Mouse (Mus musculus) limb, embryonic 12.5 days (tissue): ENCODE results near the gene Gm11099. TPM values are rescaled to one million over a fixed set of nuclear protein-coding genes. Genes with fewer than 3 reads are reported as not detected.

Source experiments
- ATAC-seq: fragments of 200-750 bp; cut with Nextera tagmentation; 2 replicates; pipeline ENCODE4 v1.8.0; 2017; ENCODE audit warnings: low read depth, moderate TSS enrichment; ENCODE audit not compliant: insufficient number of reproducible peaks, insufficient read depth, low FRiP score, low TSS enrichment
- H3K27ac ChIP-seq: fragments of 300-500 bp; sonication (generic); 2 replicates; pipeline ENCODE4 v1.5.1; 2016; ENCODE audit warnings: mild to moderate bottlenecking, moderate library complexity
- H3K27me3 ChIP-seq: fragments of 300-500 bp; sonication (generic); 2 replicates; pipeline ENCODE4 v1.6.1; 2016; ENCODE audit warnings: mild to moderate bottlenecking, moderate library complexity
- H3K36me3 ChIP-seq: fragments of 300-500 bp; sonication (generic); 2 replicates; pipeline ENCODE4 v1.6.1; 2016; ENCODE audit warnings: mild to moderate bottlenecking, moderate library complexity
- H3K4me1 ChIP-seq: fragments of 300-500 bp; sonication (generic); replicated peaks from 2 replicates; pipeline ENCODE4 v1.6.1; 2016
- H3K4me2 ChIP-seq: fragments of 300-500 bp; sonication (generic); 2 replicates; pipeline ENCODE4 v1.6.1; 2016; ENCODE audit warnings: mild to moderate bottlenecking, moderate library complexity
- H3K4me3 ChIP-seq: fragments of 300-500 bp; sonication (generic); replicated peaks from 2 replicates; pipeline ENCODE4 v1.5.1; 2016; ENCODE audit warnings: mild to moderate bottlenecking
- H3K9ac ChIP-seq: fragments of 300-500 bp; sonication (generic); replicated peaks from 2 replicates; pipeline ENCODE4 v1.6.1; 2016; ENCODE audit warnings: mild to moderate bottlenecking, moderate library complexity
- H3K9me3 ChIP-seq: fragments of 300-500 bp; sonication (generic); 2 replicates; pipeline ENCODE4 v1.6.1; 2016; ENCODE audit warnings: mild to moderate bottlenecking, moderate library complexity
- WGBS: fragments of 180-500 bp; shearing (Covaris S2); methylation state at CpG from one replicate; pipeline ENCODE4 v1.1.7; 2016; 5-methylcytosine and 5-hydroxymethylcytosine counted together
- polyA plus RNA-seq: library from polyadenylated mRNA; unstranded; fragments of >200 nt; fragmentation: Nextera tagmentation; extraction: Ambion mirVana; gene quantifications from 2 replicates; pipeline ENCODE4 v1.2.1, GENCODE M21; 2016

The Gm11099 gene
- polyA plus RNA-seq, 1 experiment from 2014 or later, result not detected

DNA sequence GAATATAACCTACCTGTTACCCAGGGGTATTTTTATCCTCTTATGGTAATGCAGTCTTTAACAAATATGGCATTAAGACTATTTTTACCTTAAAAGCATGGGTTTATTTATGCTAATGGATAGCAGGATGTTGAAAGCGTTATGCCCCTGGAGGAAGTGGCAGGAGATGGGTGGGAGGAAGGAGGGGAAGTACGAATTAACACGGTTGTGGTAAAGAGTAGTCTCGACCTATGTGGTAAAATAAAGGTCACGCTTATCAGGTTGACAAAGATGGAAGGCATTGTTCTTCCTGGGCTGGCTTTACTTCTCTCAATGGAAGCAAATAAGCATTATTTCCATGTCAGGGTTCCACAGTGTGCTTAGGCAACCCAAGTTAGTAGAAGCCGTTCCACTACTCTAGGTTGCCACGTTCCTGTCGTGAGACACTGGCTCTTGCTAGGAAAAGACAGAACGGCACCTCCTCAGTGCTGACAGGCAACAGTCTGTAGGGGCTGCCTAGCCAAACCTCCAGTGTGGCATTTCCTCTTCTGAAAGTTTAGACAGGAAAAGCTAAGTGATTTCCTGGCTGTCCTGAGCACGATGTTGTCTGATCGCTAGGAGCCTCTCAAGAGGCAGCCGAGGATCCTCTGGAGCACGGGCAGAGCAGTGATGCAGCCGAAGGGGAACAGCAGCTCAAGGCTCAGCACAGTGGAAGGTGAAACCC, 47.7 kb downstream of the Gm11099 start:
- no peak overlapping the region for H3K4me3 ChIP-seq
- no peak overlapping the region for H3K9ac ChIP-seq
- 59% methylated on average over 14 of the region's 14 CpGs for WGBS

DNA sequence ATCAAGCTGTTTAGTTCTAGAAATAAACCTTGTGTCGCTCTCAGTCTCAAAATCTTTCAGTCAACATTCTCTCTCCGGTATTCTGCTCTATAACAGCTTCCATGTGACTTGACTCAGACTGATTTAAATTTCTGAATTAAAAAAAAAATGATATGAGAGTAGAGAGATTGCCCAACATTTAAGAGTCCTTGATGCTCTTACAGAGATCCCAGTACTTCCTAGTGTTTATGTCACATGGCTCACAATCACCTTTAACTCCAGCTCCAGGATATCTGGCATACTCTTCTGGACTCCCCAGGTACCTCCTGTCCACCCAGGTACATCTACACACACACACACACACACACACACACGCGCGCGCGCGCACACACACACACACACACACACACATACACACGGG, 53.1 kb downstream of the Gm11099 start:
- Histone ChIP-seq H3K4me2 (no peak overlapping the region), H3K9ac (no peak overlapping the region), H3K36me3 (no peaks in the 10 kb centered on the region), H3K4me3 (no peak overlapping the region), H3K27me3 (no peaks in the 10 kb centered on the region), H3K27ac (no peak overlapping the region), H3K4me1 (no peaks in the 10 kb centered on the region), H3K9me3 (no peaks in the 10 kb centered on the region)
- ATAC-seq, result no peak
- 91% methylated on average over 9 of the region's 9 CpGs for WGBS

More for the DNA sequence above, 47.7 kb downstream of the Gm11099 start:
- Histone ChIP-seq H3K27me3 (no peaks in the 10 kb centered on the region), H3K27ac (no peak overlapping the region), H3K4me1 (no peaks in the 10 kb centered on the region; the same call in 1 of the 2 replicates), H3K4me2 (no peak overlapping the region), H3K9me3 (no peaks in the 10 kb centered on the region), H3K36me3 (no peaks in the 10 kb centered on the region)
- no peak for ATAC-seq

DNA sequence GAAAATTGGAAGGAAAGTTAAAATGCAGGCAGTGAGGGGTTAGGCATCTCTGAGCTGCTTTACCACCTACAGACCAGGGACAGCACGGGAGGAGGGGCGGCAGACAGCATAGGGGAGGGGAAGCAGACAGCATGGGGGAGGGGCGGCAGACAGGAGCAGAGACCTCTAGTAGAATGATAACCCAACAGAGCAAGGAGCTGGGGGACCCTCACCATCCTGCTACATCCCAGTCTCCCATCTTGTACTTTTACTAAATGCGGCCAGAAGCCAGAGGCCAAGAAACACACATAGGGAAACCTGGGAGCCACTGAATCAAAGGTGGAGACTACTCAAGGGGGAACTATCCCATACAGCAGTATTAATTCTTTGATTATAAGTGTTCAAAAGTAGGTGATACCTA, 59.1 kb downstream of the Gm11099 start:
- no peaks in the 10 kb centered on the region for H3K4me1 ChIP-seq
- no peak overlapping the region for H3K4me2 ChIP-seq
- no peaks in the 10 kb centered on the region for H3K36me3 ChIP-seq
- H3K9ac ChIP-seq, result no peak overlapping the region
- ATAC-seq, result no peak
- H3K27me3 ChIP-seq, result no peaks in the 10 kb centered on the region
- no peak overlapping the region for H3K4me3 ChIP-seq
- no peaks in the 10 kb centered on the region for H3K9me3 ChIP-seq
- H3K27ac ChIP-seq, result no peak overlapping the region
- 45% methylated on average over 4 of the region's 4 CpGs for WGBS

DNA sequence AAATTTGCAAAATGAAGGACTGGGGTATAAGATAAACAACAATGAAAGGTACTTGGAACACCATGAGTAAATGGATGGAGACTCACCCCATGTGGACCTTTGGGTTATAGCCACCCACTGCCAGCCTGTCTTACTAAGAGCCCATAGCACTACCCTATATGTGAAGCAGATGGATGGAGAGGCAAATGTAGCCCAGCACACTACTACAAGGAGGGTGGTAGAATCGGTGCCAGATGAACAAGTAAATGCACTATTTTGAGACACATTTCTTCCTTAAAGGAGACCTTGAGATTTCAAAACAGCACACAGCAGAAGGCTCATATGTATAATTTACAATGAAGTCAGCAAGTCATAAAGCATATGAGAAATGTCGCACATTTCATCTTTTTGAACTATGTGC, 66.3 kb downstream of the Gm11099 start:
- H3K9ac ChIP-seq, result no peak overlapping the region
- H3K36me3 ChIP-seq, result no peaks in the 10 kb centered on the region
- ATAC-seq, result no peak
- H3K4me3 ChIP-seq, result no peak overlapping the region
- H3K9me3 ChIP-seq, result no peaks in the 10 kb centered on the region
- no peaks in the 10 kb centered on the region for H3K27me3 ChIP-seq
- no peak overlapping the region for H3K4me2 ChIP-seq
- WGBS, result 85% methylated on average over 2 of the region's 2 CpGs
- no peak overlapping the region for H3K27ac ChIP-seq
- H3K4me1 ChIP-seq, result 0 out of 2 replicates have a peak, but pooled peaks cover 2% of the 10 kb centered on the region

DNA sequence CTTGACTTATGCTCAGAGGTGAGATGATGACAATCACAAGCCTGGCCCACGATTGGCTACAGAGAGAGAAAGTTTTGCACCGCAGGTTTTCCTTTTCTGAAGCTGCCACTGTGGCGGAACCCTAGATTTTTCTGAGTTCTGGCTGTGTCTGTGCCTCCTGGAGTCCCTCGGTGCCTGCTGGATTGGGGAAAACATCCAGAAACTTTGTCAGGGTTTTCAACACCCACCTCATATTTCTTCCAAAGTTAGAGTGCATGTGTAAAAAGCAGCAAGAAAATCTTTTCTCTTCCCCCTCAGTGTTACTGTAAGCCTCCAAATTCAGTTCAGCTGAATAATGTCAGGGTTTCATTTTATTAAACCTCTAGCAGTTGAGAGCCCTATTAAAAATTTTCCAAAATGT, 82.1 kb downstream of the Gm11099 start:
- Histone ChIP-seq H3K4me3 (no peak overlapping the region), H3K4me1 (no peaks in the 10 kb centered on the region), H3K4me2 (no peak overlapping the region), H3K36me3 (no peaks in the 10 kb centered on the region), H3K9me3 (no peaks in the 10 kb centered on the region), H3K27me3 (no peaks in the 10 kb centered on the region), H3K27ac (no peak overlapping the region), H3K9ac (no peak overlapping the region)
- WGBS, result 69% methylated on average over 4 of the region's 4 CpGs
- no peak for ATAC-seq

DNA sequence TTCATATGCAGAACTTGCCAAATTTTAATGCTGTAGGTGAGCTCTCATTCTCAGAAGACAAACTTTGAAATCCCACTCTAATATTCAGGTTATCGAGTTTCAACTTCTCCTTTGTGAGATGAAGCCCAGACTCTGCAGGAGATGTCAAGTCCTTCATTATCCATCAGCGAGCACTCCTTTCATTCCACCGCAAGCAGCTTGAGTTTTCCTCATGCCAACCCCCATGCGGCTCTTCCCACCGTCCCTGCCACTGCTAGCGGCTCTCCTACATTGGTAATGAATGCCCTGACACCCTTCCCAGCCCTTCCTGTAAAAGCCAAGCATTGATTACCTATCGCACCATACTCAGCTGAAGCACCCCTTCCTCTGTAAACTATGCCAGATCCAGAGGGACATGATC, 89.6 kb downstream of the Gm11099 start:
- Histone ChIP-seq H3K9me3 (no peaks in the 10 kb centered on the region), H3K4me2 (no peak overlapping the region), H3K36me3 (no peaks in the 10 kb centered on the region), H3K9ac (no peak overlapping the region), H3K27ac (no peak overlapping the region), H3K4me3 (no peak overlapping the region), H3K27me3 (no peaks in the 10 kb centered on the region), H3K4me1 (no peaks in the 10 kb centered on the region)
- WGBS, result 76% methylated on average over 7 of the region's 7 CpGs
- no peak for ATAC-seq

DNA sequence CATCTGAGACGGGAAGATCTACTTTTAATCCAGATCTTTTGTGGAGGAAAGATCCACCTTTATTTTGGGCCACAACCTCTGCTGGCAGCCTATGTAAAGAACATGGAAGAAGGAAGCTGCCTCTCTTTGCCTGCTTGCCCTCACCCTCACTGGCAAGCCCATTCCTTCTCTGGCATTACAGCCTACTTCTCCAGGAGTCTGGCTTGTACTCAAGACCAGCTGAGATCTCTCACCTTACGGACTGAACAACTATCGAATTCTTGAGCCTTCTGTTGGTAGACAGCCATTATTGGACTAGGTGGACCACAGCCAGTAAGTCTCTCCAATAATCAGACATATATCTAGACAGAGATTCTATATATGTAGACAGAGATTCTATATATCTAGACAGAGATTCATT, 92.9 kb downstream of the Gm11099 start:
- Histone ChIP-seq H3K9ac (no peak overlapping the region), H3K4me1 (no peaks in the 10 kb centered on the region), H3K27me3 (no peaks in the 10 kb centered on the region), H3K4me2 (no peak overlapping the region), H3K27ac (no peak overlapping the region), H3K4me3 (no peak overlapping the region), H3K36me3 (no peaks in the 10 kb centered on the region), H3K9me3 (no peaks in the 10 kb centered on the region)
- 87% methylated on average over 3 of the region's 3 CpGs for WGBS
- ATAC-seq, result no peak

DNA sequence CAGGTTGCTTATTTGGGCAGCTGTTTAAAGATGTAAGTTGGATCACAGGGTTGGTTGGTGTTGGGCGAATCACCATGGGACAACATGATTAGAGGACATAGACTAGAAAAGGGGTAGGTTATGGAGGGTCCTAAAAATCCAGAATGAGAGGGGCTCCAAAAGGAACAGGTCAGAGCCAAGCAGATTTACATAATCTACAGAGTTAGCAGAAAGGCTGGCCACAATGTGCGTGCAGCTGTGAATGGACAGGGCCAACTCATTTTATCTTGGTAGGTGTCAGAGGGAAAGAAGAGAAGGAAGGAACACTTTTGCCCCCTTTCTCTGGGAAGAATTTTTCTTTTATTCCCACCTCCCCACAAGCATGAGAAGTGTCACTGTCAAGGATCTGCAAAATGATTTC, 97.1 kb downstream of the Gm11099 start:
- 84% methylated on average over 2 of the region's 2 CpGs for WGBS
- no peak overlapping the region for H3K4me3 ChIP-seq
- no peak overlapping the region for H3K27ac ChIP-seq
- H3K4me1 ChIP-seq, result no peaks in the 10 kb centered on the region
- H3K4me2 ChIP-seq, result no peak overlapping the region
- no peak overlapping the region for H3K9ac ChIP-seq
- ATAC-seq, result no peak
- H3K27me3 ChIP-seq, result no peaks in the 10 kb centered on the region
- no peaks in the 10 kb centered on the region for H3K36me3 ChIP-seq
- no peaks in the 10 kb centered on the region for H3K9me3 ChIP-seq

DNA sequence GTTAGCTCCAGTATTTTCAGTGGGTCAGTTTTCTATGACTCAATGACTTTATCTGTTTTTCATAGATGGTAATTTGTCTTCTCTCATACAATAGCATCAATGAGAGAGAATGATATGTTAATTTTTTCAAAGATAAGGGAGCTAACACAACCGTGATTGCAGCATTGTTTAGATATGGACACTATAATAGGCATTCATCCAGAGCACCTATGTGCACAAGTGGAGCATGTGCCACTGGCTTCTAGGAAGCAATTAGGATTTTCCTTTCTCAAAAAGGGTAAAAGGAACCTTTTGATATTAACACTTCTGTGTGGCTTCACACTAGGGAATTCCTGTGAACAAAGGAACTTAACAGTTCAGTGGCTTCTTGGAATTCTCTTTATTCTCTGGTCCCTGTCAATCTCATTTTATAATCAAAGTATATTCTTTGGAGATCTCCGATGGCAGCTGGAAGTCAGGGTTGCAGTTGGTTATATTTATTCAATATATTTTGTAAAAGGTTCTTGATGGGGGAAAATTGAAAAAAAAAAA, 97.6 kb downstream of the Gm11099 start:
- Histone ChIP-seq H3K27me3 (no peaks in the 10 kb centered on the region), H3K9ac (no peak overlapping the region), H3K9me3 (no peaks in the 10 kb centered on the region), H3K4me1 (no peaks in the 10 kb centered on the region), H3K4me3 (no peak overlapping the region), H3K27ac (no peak overlapping the region), H3K4me2 (no peak overlapping the region), H3K36me3 (no peaks in the 10 kb centered on the region)
- WGBS, result 84% methylated on average over 2 of the region's 2 CpGs
- no peak for ATAC-seq
